Mouse (Mus musculus): ENCODE measurements around the gene Chchd6. TPM values are rescaled to one million over a fixed set of nuclear protein-coding genes. Genes with fewer than 3 reads are reported as not detected.
A peak's percentile ranks its signal among the peaks of the same experiment; 100 is the strongest.

Gene Chchd6
- polyA plus RNA-seq, 1 experiment from 2014 or later, result 56.5 TPM

DNA sequence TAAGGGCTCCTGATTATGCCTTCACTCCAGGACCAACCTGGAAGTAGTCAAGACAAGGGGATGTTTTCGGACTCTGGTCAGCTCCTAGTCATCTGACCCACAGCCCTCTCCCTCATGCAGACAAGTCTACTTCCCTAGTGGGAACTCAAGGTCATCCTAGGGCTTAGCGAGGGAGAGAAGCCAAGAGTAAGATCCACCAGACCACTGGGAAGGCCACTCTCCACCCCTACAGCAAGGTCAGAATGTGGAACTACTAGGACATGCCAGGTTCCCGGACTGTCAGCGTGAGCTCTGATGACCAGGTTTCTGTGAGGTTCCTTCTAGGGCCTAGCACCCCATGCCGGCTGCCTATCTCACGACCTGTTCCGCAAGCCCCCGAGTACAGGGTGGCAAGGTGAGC is 256.7 kb downstream of the Chchd6 start:
- H3K36me3 ChIP-seq (ENCODE audit: control insufficient read depth, insufficient read depth, low read length), result peaks cover 86% of the 10 kb centered on the region
- H3K9ac ChIP-seq (ENCODE audit: low read length), result no peak overlapping the region
- H3K27me3 ChIP-seq (ENCODE audit: control insufficient read depth, insufficient read depth, low read length), result no peaks in the 10 kb centered on the region
- H3K4me1 ChIP-seq (ENCODE audit: control insufficient read depth in 2 of 2, insufficient read depth in 2 of 2, low read length in 2 of 2), result peaks cover 25 to 36% of the 10 kb centered on the region in 2 experiments
- H3K4me2 ChIP-seq (ENCODE audit: low read length), result no peak overlapping the region
- H3K27ac ChIP-seq (replicated peaks in 1 of 2; ENCODE audit: control insufficient read depth in 1 of 2, insufficient read depth in 1 of 2, low read depth in 2 of 2, low read length in 2 of 2), result peak overlapping the region in 1 of 2 experiments; percentile 71; a peak in 3 of 4 replicates
- no peak for ATAC-seq (ENCODE audit: insufficient number of reproducible peaks, insufficient read depth, low FRiP score, low read depth)
- H3K9me3 ChIP-seq (ENCODE audit: control insufficient read depth, low read length), result no peaks in the 10 kb centered on the region
- WGBS, result 83% methylated on average over 8 of the region's 8 CpGs
- no peak overlapping the region for H3K4me3 ChIP-seq (ENCODE audit: control insufficient read depth in 1 of 2, insufficient read depth in 1 of 2, low read depth in 1 of 2, low read length in 2 of 2)

DNA sequence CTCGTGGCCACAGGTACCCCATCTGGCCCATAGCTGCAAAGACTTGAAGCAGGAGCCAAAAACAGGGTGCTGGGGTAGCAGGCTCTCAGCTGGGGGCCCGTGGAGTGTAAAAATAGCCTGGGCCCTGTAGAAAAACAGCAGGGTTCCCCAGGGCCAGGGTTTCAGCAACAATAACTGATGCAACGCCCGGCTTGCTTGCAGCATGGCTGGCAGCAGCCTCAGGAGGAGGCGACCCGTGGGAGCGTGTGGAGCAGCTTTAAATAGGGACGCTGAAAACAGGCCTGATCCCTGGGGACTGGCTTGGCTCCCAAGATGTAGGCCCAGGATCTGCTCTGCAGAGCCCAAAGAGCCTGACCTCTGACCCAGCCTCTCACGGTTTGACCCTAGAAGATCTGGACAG is 257.9 kb downstream of the Chchd6 start:
- Histone ChIP-seq H3K9ac (ENCODE audit: low read length) (no peak overlapping the region), H3K27me3 (ENCODE audit: control insufficient read depth, insufficient read depth, low read length) (no peaks in the 10 kb centered on the region), H3K9me3 (ENCODE audit: control insufficient read depth, low read length) (no peaks in the 10 kb centered on the region), H3K4me2 (ENCODE audit: low read length) (no peak overlapping the region), H3K4me1 (ENCODE audit: control insufficient read depth in 2 of 2, insufficient read depth in 2 of 2, low read length in 2 of 2) (peaks cover 25 to 35% of the 10 kb centered on the region in 2 experiments), H3K36me3 (ENCODE audit: control insufficient read depth, insufficient read depth, low read length) (peaks cover 92% of the 10 kb centered on the region), H3K27ac (replicated peaks in 1 of 2; ENCODE audit: control insufficient read depth in 1 of 2, insufficient read depth in 1 of 2, low read depth in 2 of 2, low read length in 2 of 2) (no peak overlapping the region), H3K4me3 (ENCODE audit: control insufficient read depth in 1 of 2, insufficient read depth in 1 of 2, low read depth in 1 of 2, low read length in 2 of 2) (no peak overlapping the region)
- WGBS, result 82% methylated on average over 9 of the region's 9 CpGs
- no peak for ATAC-seq (ENCODE audit: insufficient number of reproducible peaks, insufficient read depth, low FRiP score, low read depth)

DNA sequence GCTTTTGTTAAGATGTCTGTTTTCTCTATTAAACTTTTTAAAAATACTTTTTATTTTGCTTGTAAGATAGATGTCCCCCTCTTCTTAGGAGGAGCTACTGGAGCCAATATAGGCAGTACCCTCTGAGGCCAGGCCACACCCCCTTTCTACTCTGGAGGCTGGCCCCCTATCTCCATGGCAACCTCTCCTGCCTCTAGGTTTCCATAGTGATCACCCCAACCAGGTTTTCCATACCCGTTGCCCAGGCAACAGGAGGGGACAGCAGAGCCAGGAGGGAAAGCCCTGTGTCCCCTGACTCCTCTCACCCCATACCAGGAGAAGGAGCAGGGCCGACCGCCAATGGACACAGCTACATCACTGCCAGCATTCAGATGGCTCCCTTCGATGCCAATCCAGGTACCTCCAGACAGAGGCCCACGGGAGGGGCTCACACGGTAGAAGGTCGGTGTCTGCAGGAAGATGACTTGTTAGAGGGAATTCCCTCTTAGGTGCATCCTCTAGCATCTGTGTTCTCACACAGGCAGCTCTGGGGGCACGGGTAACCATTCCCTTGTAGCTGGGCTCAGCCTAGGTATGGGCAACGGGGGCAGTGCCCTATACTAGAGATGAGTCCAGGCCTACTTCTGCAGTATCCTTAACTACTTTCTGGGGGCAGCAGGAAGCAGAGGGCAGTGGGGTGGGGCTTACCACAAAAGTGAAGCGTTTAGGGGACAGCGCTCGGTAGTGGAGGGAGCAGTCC is 261.3 kb downstream of the Chchd6 start:
- 88% methylated on average over 12 of the region's 12 CpGs for WGBS
- Histone ChIP-seq H3K4me1 (ENCODE audit: control insufficient read depth in 2 of 2, insufficient read depth in 2 of 2, low read length in 2 of 2) (peaks cover 9 to 15% of the 10 kb centered on the region in 2 experiments), H3K36me3 (ENCODE audit: control insufficient read depth, insufficient read depth, low read length) (peaks cover 99% of the 10 kb centered on the region), H3K9me3 (ENCODE audit: control insufficient read depth, low read length) (no peaks in the 10 kb centered on the region), H3K27me3 (ENCODE audit: control insufficient read depth, insufficient read depth, low read length) (no peaks in the 10 kb centered on the region), H3K4me3 (ENCODE audit: control insufficient read depth in 1 of 2, insufficient read depth in 1 of 2, low read depth in 1 of 2, low read length in 2 of 2) (no peak overlapping the region), H3K27ac (replicated peaks in 1 of 2; ENCODE audit: control insufficient read depth in 1 of 2, insufficient read depth in 1 of 2, low read depth in 2 of 2, low read length in 2 of 2) (no peak overlapping the region), H3K4me2 (ENCODE audit: low read length) (no peak overlapping the region), H3K9ac (ENCODE audit: low read length) (no peak overlapping the region)
- no peak for ATAC-seq (ENCODE audit: insufficient number of reproducible peaks, insufficient read depth, low FRiP score, low read depth)

Other genes starting within 250 kb of the Chchd6 start
- 9.7 and 11.1 TPM in 2 replicates for gene Plxna1, start 233.0 kb downstream of the Chchd6 start, polyA plus RNA-seq (2014; fragmentation: Nextera tagmentation; extraction: Ambion mirVana)
- gene Txnrd3, start 48.3 kb upstream of the Chchd6 start, polyA plus RNA-seq (2014; fragmentation: Nextera tagmentation; extraction: Ambion mirVana), result 14.3 and 15.4 TPM in 2 replicates
- not detected in 2 replicates for gene Vmn1r40, start 111.9 kb upstream of the Chchd6 start, polyA plus RNA-seq (2014; fragmentation: Nextera tagmentation; extraction: Ambion mirVana)
- gene Vmn1r41, start 145.1 kb upstream of the Chchd6 start, polyA plus RNA-seq (2014; fragmentation: Nextera tagmentation; extraction: Ambion mirVana), result not detected in 2 replicates

Measured in heart, embryonic 14.5 days (tissue).